ENCODE assay signal across 9 mouse cellular contexts in the genomic region with DNA sequence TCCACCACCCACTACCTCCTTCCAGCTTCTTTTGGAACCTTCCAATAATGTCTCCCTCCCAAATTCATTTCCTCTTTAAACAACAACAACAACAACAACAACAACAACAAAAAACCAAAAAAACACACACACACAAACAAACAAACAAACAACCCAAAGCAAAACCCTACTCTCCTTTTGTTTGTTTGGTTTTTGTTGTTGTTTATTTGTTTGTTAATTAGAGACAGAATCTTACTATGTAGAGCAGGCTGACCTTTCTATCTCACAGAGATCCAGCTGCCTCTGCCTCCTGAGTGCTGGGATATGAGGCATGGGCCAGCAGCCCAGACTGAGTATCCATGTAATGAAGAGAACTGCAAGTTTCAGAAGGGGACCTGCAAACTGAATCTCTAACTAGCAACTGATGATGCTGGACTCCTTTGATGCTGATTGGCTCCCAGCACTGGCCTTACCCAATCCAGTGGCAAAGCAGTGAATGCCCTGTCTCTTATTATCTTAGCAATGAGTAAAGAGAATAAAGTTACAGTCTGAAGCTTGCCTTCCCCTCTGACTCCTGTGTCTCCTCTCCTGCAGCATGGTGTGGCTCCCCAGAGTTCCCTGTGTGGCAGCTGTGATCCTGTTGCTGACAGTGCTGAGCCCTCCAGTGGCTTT. TPM values are rescaled to one million over a fixed set of nuclear protein-coding genes. Genes with fewer than 3 reads are reported as not detected.
DNase-seq lines count a peak whose midpoint lies in the region; ATAC-seq and TF ChIP-seq lines count a peak whose summit lies in the region.
"Had no signal": no experiment of that assay in that cellular context is flagged by ENCODE, and none has a peak within 500 bp of the region (broad histone marks: within the 10 kb centered on the region; RNA-seq: fewer than 3 reads in every experiment).

A gene (plus strand): TSS at position 488 of the 651 bp plus-strand sequence.

- H3K4me1 ChIP-seq in MEL (ENCODE audit: control insufficient read depth in 1 of 2, insufficient read depth in 2 of 2, low read length in 2 of 2) = no peaks in the 10 kb centered on the region; a peak in 1 of 4 replicates
- H3K4me1 ChIP-seq in cerebellum, adult 2 months (ENCODE audit: control insufficient read depth, insufficient read depth, low read length) = no peaks in the 10 kb centered on the region
- H3K4me1 ChIP-seq in hindbrain, embryonic 14.5 days (replicated peaks; ENCODE audit: control insufficient read depth, insufficient read depth, low read length) = no peaks in the 10 kb centered on the region

- H3K4me2 ChIP-seq in hindbrain, embryonic 14.5 days (replicated peaks) = no peak within 1 kb of the TSS

- no peak for TF ChIP-seq EP300 in MEL (IDR thresholded peaks at IDR 0.05; ENCODE audit: low read depth in 1 of 2, low read length in 2 of 2)

- TF ChIP-seq RAD21 in MEL (IDR thresholded peaks at IDR 0.05; ENCODE audit: low read depth, low read length) = no peak

- peak; percentile 90 for DNase-seq in MEL (ENCODE audit: low read depth, low spot score)
- peak; percentile 57 to 67 for DNase-seq in cerebellum, adult 2 months
- DNase-seq in frontal cortex, postnatal 14 days (ENCODE audit: low spot score in 2 of 2) = peak; percentile 82 to 87
- peak; percentile 96 for DNase-seq in hindbrain, embryonic 14.5 days (ENCODE audit: low spot score)
- DNase-seq in layer of hippocampus, postnatal 14 days (ENCODE audit: low spot score in 2 of 2) = peak; percentile 89 to 95
- peak; percentile 95 for DNase-seq in lung, postnatal 25 days (ENCODE audit: low spot score)
- peak; percentile 83 for DNase-seq in retina, embryonic 14.5 days (ENCODE audit: low spot score)
- DNase-seq in thymus, postnatal 36 days = peak; percentile 81

- H3K9me3 ChIP-seq in MEL (replicated peaks; ENCODE audit: insufficient read depth, low read length) = no peaks in the 10 kb centered on the region
- H3K9me3 ChIP-seq in hindbrain, embryonic 14.5 days (ENCODE audit: control insufficient read depth, low read length) = no peaks in the 10 kb centered on the region

- no peaks in the 10 kb centered on the region for H3K36me3 ChIP-seq in MEL (ENCODE audit: control insufficient read depth in 1 of 2, insufficient read depth in 2 of 2, low read length in 2 of 2)
- no peaks in the 10 kb centered on the region for H3K36me3 ChIP-seq in hindbrain, embryonic 14.5 days (replicated peaks; ENCODE audit: control insufficient read depth, insufficient read depth)

- peak; percentile 86 for ATAC-seq in hindbrain, embryonic 14.5 days (ENCODE audit: low FRiP score)

- TF ChIP-seq POLR2A in MEL (IDR thresholded peaks at IDR 0.05; ENCODE audit: control insufficient read depth in 1 of 2, insufficient read depth in 1 of 2, low read depth in 1 of 2, low read length in 2 of 2, poor library complexity in 1 of 2) = no peak
- no peak for TF ChIP-seq POLR2A in cerebellum, adult 2 months (IDR thresholded peaks at IDR 0.05; ENCODE audit: borderline replicate concordance, insufficient read depth, low read length)

- H3K9ac ChIP-seq in MEL (ENCODE audit: control insufficient read depth, low read depth, low read length, poor library complexity, severe bottlenecking) = no peak within 1 kb of the TSS
- no peak within 1 kb of the TSS for H3K9ac ChIP-seq in hindbrain, embryonic 14.5 days

- H3K79me2 ChIP-seq in MEL (ENCODE audit: control insufficient read depth, insufficient read depth, low read length, poor library complexity) = no peaks in the 10 kb centered on the region

- TF ChIP-seq CTCF in MEL (IDR thresholded peaks at IDR 0.05 in 2 of 3, conservative IDR thresholded peaks at IDR 0.05 in 1 of 3; ENCODE audit: control insufficient read depth in 1 of 3, insufficient read depth in 1 of 3, low read depth in 2 of 3, low read length in 3 of 3, poor library complexity in 1 of 3, severe bottlenecking in 1 of 3) = no peak
- TF ChIP-seq CTCF in cerebellum, adult 2 months (IDR thresholded peaks at IDR 0.05; ENCODE audit: borderline replicate concordance, insufficient read depth, low read depth, low read length) = no peak

- no peak within 1 kb of the TSS for H3K27ac ChIP-seq in MEL (ENCODE audit: control insufficient read depth, low read depth, low read length)
- H3K27ac ChIP-seq in cerebellum, adult 2 months (ENCODE audit: insufficient read depth, low read length) = no peak within 1 kb of the TSS
- H3K27ac ChIP-seq in hindbrain, embryonic 14.5 days = no peak within 1 kb of the TSS

- H3K4me3 ChIP-seq in MEL (ENCODE audit: control insufficient read depth in 1 of 2, insufficient read depth in 1 of 2, low read depth in 2 of 2, low read length in 2 of 2) = no peak within 1 kb of the TSS
- H3K4me3 ChIP-seq in cerebellum, adult 2 months (replicated peaks; ENCODE audit: insufficient read depth, low read depth, low read length) = no peak within 1 kb of the TSS
- H3K4me3 ChIP-seq in hindbrain, embryonic 14.5 days (replicated peaks; ENCODE audit: low read length) = no peak within 1 kb of the TSS
- H3K4me3 ChIP-seq: erythroblast, embryonic 14.5 days had no signal

- H3K27me3 ChIP-seq in MEL (ENCODE audit: control insufficient read depth in 1 of 2, insufficient read depth in 2 of 2, low read length in 2 of 2) = no peaks in the 10 kb centered on the region; a peak in 1 of 4 replicates
- H3K27me3 ChIP-seq in cerebellum, adult 2 months (ENCODE audit: control insufficient read depth, insufficient read depth, low read length) = no peaks in the 10 kb centered on the region
- H3K27me3 ChIP-seq in hindbrain, embryonic 14.5 days (ENCODE audit: control insufficient read depth, insufficient read depth, low read length) = no peaks in the 10 kb centered on the region

TF ChIP-seq in MEL, 35 proteins besides CTCF, POLR2A, EP300 and RAD21:
- TF ChIP-seq CHD2 (IDR thresholded peaks at IDR 0.05; ENCODE audit: low read length) (peak; percentile 96), HCFC1 (IDR thresholded peaks at IDR 0.05; ENCODE audit: low read depth, low read length) (no peak)

RNA-seq across cellular contexts. Expression of the gene that starts here (rescaled TPM):
- 0.15 TPM in 1 of 2 replicates, not detected in the other for total RNA-seq in MEL (2012; rRNA removed)
- under 1 TPM in 1 of 2 experiments, not detected in 1; 0.07 TPM for polyA plus RNA-seq in MEL (2012; ENCODE audit: insufficient read depth in 1 of 2, insufficient read length in 2 of 2, low read depth in 1 of 2, low replicate concordance in 2 of 2, missing spikeins in 1 of 2)
- 2.9 and 3.8 TPM in 2 replicates for polyA plus RNA-seq in cerebellum, adult 2 months (2012; rRNA removed)
- polyA plus RNA-seq in hindbrain, embryonic 14.5 days (2014; fragmentation: Nextera tagmentation; extraction: Ambion mirVana) = 3.9 and 4.2 TPM in 2 replicates
- total RNA-seq in layer of hippocampus, postnatal 14 days (2021) = 1 to 10 TPM; 1.8 to 2.1 TPM
- polyA plus RNA-seq: erythroblast, embryonic 14.5 days had no signal

Comparison
In these comparisons a context has a peak if more than half of its experiments do, and no peak if none do; other contexts are left out.
1. Peak in DNase-seq in MEL; RNA of the gene not detected or under 1 TPM.